Mouse (Mus musculus): ENCODE results near the gene Macrod2. TPM values are rescaled to one million over a fixed set of nuclear protein-coding genes. Genes with fewer than 3 reads are reported as not detected.
A peak's percentile ranks its signal among the peaks of the same experiment; 100 is the strongest.

The Macrod2 gene
- polyA plus RNA-seq, 2 experiments, result 2.1 to 7.7 TPM

DNA sequence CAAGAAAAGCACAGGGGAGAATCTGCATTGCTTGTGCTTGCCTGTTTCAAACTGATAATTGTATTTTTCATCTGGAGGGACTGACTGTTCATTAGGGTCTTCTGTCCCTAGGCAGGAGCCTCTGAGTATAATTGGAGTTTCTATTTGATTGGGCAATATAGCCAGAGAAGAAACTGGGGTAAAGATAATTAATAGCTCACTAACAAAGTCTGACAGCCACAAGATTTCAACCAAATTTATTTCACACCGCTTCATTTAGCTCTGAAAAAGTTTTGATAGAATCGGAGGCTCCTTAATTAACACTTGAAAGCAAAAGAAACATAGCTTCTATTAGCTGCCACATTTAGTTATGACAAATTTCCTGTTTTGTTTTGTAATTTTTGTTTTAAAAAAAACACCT is 274.0 kb downstream of the Macrod2 start:
- TF ChIP-seq EP300 (IDR thresholded peaks at IDR 0.05; ENCODE audit: low read depth) (no peak), CTCF (IDR thresholded peaks at IDR 0.05; ENCODE audit: low read depth) (no peak)
- H3K4me1 ChIP-seq (replicated peaks; ENCODE audit: control insufficient read depth in 2 of 2, insufficient read depth in 2 of 2, low read length in 1 of 2), result no peaks in the 10 kb centered on the region
- WGBS (ENCODE audit: insufficient replicate concordance), result 61% methylated on average over 2 of the region's 2 CpGs
- H3K9me3 ChIP-seq (ENCODE audit: control insufficient read depth, low read length), result no peaks in the 10 kb centered on the region
- H3K27ac ChIP-seq, result no peak overlapping the region
- ATAC-seq (ENCODE audit: insufficient read depth), result no peak
- H3K27me3 ChIP-seq (ENCODE audit: control insufficient read depth, insufficient read depth, low read length), result no peaks in the 10 kb centered on the region
- no peak overlapping the region for H3K9ac ChIP-seq (replicated peaks)
- no peak for DNase-seq (ENCODE audit: low read depth in 3 of 3, low spot score in 3 of 3)
- no peak overlapping the region for H3K4me3 ChIP-seq (ENCODE audit: insufficient read depth in 1 of 2, low read depth in 2 of 2, low read length in 2 of 2)
- no peaks in the 10 kb centered on the region for H3K36me3 ChIP-seq (replicated peaks; ENCODE audit: control insufficient read depth, insufficient read depth, low read depth)
- H3K4me2 ChIP-seq (ENCODE audit: low read depth), result no peak overlapping the region

GRCm38 (mm10) chr2:140669786-140670185 is 274.7 kb downstream of the Macrod2 start:
- H3K4me1 ChIP-seq (replicated peaks; ENCODE audit: control insufficient read depth in 2 of 2, insufficient read depth in 2 of 2, low read length in 1 of 2), result no peaks in the 10 kb centered on the region
- no peaks in the 10 kb centered on the region for H3K36me3 ChIP-seq (replicated peaks; ENCODE audit: control insufficient read depth, insufficient read depth, low read depth)
- no peak for TF ChIP-seq EP300 (IDR thresholded peaks at IDR 0.05; ENCODE audit: low read depth)
- no peak for TF ChIP-seq CTCF (IDR thresholded peaks at IDR 0.05; ENCODE audit: low read depth)
- no peak overlapping the region for H3K27ac ChIP-seq
- H3K4me2 ChIP-seq (ENCODE audit: low read depth), result no peak overlapping the region
- no peak overlapping the region for H3K9ac ChIP-seq (replicated peaks)
- WGBS (ENCODE audit: insufficient replicate concordance), result 49% methylated on average over 2 of the region's 2 CpGs
- H3K27me3 ChIP-seq (ENCODE audit: control insufficient read depth, insufficient read depth, low read length), result no peaks in the 10 kb centered on the region
- H3K9me3 ChIP-seq (ENCODE audit: control insufficient read depth, low read length), result no peaks in the 10 kb centered on the region
- ATAC-seq (ENCODE audit: insufficient read depth) (no peak), DNase-seq (ENCODE audit: low read depth in 3 of 3, low spot score in 3 of 3) (no peak)
- H3K4me3 ChIP-seq (ENCODE audit: insufficient read depth in 1 of 2, low read depth in 2 of 2, low read length in 2 of 2), result no peak overlapping the region

DNA sequence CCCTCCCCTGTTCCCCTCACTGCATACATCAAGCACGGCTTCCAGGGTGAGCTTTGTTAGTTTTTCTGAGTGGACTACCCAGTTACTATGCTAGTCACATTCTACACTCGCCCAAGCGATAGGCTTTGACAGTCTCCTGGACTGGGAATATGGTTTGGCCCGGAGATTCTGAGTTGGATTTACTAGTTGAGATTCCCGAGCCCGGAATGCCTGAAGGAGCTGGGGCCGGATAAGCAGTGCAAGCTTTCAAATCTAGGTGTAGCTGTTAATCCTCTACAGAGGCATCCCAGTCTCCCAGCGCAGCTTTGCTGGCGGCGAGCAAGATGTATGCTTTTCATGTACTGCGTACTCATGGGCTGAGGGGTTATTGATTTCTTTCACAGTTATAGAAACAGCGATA is 275.3 kb downstream of the Macrod2 start:
- ATAC-seq (ENCODE audit: insufficient read depth) (no peak), DNase-seq (ENCODE audit: low read depth in 3 of 3, low spot score in 3 of 3) (no peak)
- Histone ChIP-seq H3K27me3 (ENCODE audit: control insufficient read depth, insufficient read depth, low read length) (no peaks in the 10 kb centered on the region), H3K36me3 (replicated peaks; ENCODE audit: control insufficient read depth, insufficient read depth, low read depth) (no peaks in the 10 kb centered on the region), H3K4me3 (ENCODE audit: insufficient read depth in 1 of 2, low read depth in 2 of 2, low read length in 2 of 2) (peak overlapping the region; percentile 27 to 30), H3K4me1 (replicated peaks; ENCODE audit: control insufficient read depth in 2 of 2, insufficient read depth in 2 of 2, low read length in 1 of 2) (no peaks in the 10 kb centered on the region), H3K27ac (no peak overlapping the region), H3K9ac (replicated peaks) (no peak overlapping the region), H3K4me2 (ENCODE audit: low read depth) (peak overlapping the region; percentile 63), H3K9me3 (ENCODE audit: control insufficient read depth, low read length) (no peaks in the 10 kb centered on the region)
- WGBS (ENCODE audit: insufficient replicate concordance), result 5% methylated on average over 12 of the region's 12 CpGs
- TF ChIP-seq EP300 (IDR thresholded peaks at IDR 0.05; ENCODE audit: low read depth), result no peak
- no peak for TF ChIP-seq CTCF (IDR thresholded peaks at IDR 0.05; ENCODE audit: low read depth)

GRCm38 (mm10) chr2:140670963-140671702 is 276.0 kb downstream of the Macrod2 start, which contains the start of gene Flrt3:
TSS of gene Flrt3 (minus strand) at chr2:140671469.
- H3K4me1 ChIP-seq (replicated peaks; ENCODE audit: control insufficient read depth in 2 of 2, insufficient read depth in 2 of 2, low read length in 1 of 2), result no peaks in the 10 kb centered on the region
- no peak within 1 kb of the TSS for H3K27ac ChIP-seq
- H3K9me3 ChIP-seq (ENCODE audit: control insufficient read depth, low read length), result no peaks in the 10 kb centered on the region
- H3K36me3 ChIP-seq (replicated peaks; ENCODE audit: control insufficient read depth, insufficient read depth, low read depth), result no peaks in the 10 kb centered on the region
- peak within 1 kb of the TSS; percentile 27 to 30 for H3K4me3 ChIP-seq (ENCODE audit: insufficient read depth in 1 of 2, low read depth in 2 of 2, low read length in 2 of 2)
- TF ChIP-seq CTCF (IDR thresholded peaks at IDR 0.05; ENCODE audit: low read depth) (peak; percentile 69), EP300 (IDR thresholded peaks at IDR 0.05; ENCODE audit: low read depth) (no peak)
- H3K4me2 ChIP-seq (ENCODE audit: low read depth), result peak within 1 kb of the TSS; percentile 63
- peak; percentile 54 to 58 (median 55) for DNase-seq (ENCODE audit: low read depth in 3 of 3, low spot score in 3 of 3)
- WGBS (ENCODE audit: insufficient replicate concordance), result 2% methylated on average over 26 of the region's 26 CpGs
- no peak within 1 kb of the TSS for H3K9ac ChIP-seq (replicated peaks)
- H3K27me3 ChIP-seq (ENCODE audit: control insufficient read depth, insufficient read depth, low read length), result no peaks in the 10 kb centered on the region
- ATAC-seq (ENCODE audit: insufficient read depth), result peak; percentile 88

DNA sequence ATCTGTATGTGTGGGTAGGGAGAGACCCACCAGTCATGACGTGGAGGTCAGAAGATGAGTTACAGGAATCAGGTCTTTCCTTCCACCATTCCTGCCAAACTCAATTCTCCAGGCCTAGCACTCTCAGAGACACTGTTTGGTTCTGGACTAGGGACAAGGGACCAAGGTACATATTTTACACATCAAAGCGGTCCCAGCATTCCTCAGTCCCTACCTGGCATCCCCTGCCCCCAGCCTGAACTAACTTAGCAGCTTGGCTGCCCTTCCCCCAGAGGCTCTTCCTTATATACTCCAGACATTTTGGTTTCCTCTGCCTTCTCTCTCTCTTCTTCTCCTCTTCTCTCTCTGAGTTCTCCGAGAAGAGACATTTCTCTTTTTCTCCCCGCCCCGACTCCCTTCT is 278.4 kb downstream of the Macrod2 start:
- Histone ChIP-seq H3K4me3 (ENCODE audit: insufficient read depth in 1 of 2, low read depth in 2 of 2, low read length in 2 of 2) (no peak overlapping the region), H3K4me2 (ENCODE audit: low read depth) (no peak overlapping the region), H3K27me3 (ENCODE audit: control insufficient read depth, insufficient read depth, low read length) (no peaks in the 10 kb centered on the region), H3K4me1 (replicated peaks; ENCODE audit: control insufficient read depth in 2 of 2, insufficient read depth in 2 of 2, low read length in 1 of 2) (no peaks in the 10 kb centered on the region), H3K27ac (no peak overlapping the region), H3K36me3 (replicated peaks; ENCODE audit: control insufficient read depth, insufficient read depth, low read depth) (no peaks in the 10 kb centered on the region), H3K9me3 (ENCODE audit: control insufficient read depth, low read length) (no peaks in the 10 kb centered on the region), H3K9ac (replicated peaks) (no peak overlapping the region)
- TF ChIP-seq EP300 (IDR thresholded peaks at IDR 0.05; ENCODE audit: low read depth) (no peak), CTCF (IDR thresholded peaks at IDR 0.05; ENCODE audit: low read depth) (no peak)
- no peak for ATAC-seq (ENCODE audit: insufficient read depth)
- DNase-seq (ENCODE audit: low read depth in 3 of 3, low spot score in 3 of 3), result no peak
- 64% methylated on average over 5 of the region's 5 CpGs for WGBS (ENCODE audit: insufficient replicate concordance)
